Comparison of ENCODE assay signal across 10 mouse cellular contexts in the genomic region with DNA sequence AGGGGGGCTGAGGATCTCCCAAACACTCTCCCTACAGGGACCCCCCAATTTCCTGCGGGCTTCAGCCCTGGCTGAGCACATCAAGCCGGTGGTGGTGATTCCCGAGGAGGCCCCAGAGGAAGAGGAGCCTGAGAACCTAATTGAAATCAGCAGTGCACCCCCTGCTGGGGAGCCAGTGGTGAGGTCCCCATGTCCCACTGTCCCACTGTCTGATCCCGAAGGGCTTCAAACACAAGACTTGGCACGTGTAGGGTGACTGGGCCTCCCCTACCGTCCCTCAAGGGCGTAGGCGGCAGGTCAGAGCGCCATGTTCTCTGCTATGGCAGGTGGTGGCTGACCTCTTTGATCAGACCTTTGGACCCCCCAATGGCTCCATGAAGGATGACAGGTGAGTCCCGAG. TPM values are rescaled to one million over a fixed set of nuclear protein-coding genes. Genes with fewer than 3 reads are reported as not detected.
DNase-seq lines count a peak whose midpoint lies in the region; ATAC-seq and TF ChIP-seq lines count a peak whose summit lies in the region.
"Had no signal": no experiment of that assay in that cellular context is flagged by ENCODE, and none has a peak within 500 bp of the region (broad histone marks: within the 10 kb centered on the region; RNA-seq: fewer than 3 reads in every experiment).

No protein-coding gene starts in this region.

- WGBS in forebrain, postnatal 0 days, result 87% methylated on average over 10 of the region's 10 CpGs
- 88% methylated on average over 10 of the region's 10 CpGs for WGBS in forebrain, embryonic 14.5 days

- no peak overlapping the region for H3K4me2 ChIP-seq in forebrain, postnatal 0 days (ENCODE audit: low read depth)
- H3K4me2 ChIP-seq in forebrain, embryonic 14.5 days (ENCODE audit: low read length), result no peak overlapping the region
- H3K4me2 ChIP-seq: forebrain, embryonic 15.5 days had no signal

- H3K27me3 ChIP-seq in forebrain, postnatal 0 days (ENCODE audit: insufficient read depth, low read length), result no peaks in the 10 kb centered on the region
- H3K27me3 ChIP-seq in forebrain, embryonic 14.5 days (replicated peaks; ENCODE audit: control insufficient read depth, insufficient read depth, low read length), result no peaks in the 10 kb centered on the region
- H3K27me3 ChIP-seq: forebrain, embryonic 15.5 days had no signal

- no peak for DNase-seq in forebrain, postnatal 0 days
- no peak for DNase-seq in forebrain, embryonic 14.5 days (ENCODE audit: low spot score)
- peak; percentile 45 to 62 for DNase-seq in kidney, postnatal 25 days
- DNase-seq in kidney, adult 8-10 months, result no peak
- peak; percentile 43 to 83 for DNase-seq in spleen, postnatal 4 days (ENCODE audit: low spot score in 2 of 2)
- DNase-seq in spleen, postnatal 14 days (ENCODE audit: low spot score in 2 of 2), result no peak
- DNase-seq in thymus, postnatal 36 days, result peak; percentile 29 to 49

- H3K9me3 ChIP-seq in forebrain, postnatal 0 days (ENCODE audit: low read length), result no peaks in the 10 kb centered on the region
- no peaks in the 10 kb centered on the region for H3K9me3 ChIP-seq in forebrain, embryonic 14.5 days (replicated peaks; ENCODE audit: control insufficient read depth, low read length)
- H3K9me3 ChIP-seq: forebrain, embryonic 15.5 days had no signal

- no peak for ATAC-seq in forebrain, postnatal 0 days
- no peak for ATAC-seq in forebrain, embryonic 14.5 days
- ATAC-seq in inflammation-experienced regulatory T-cells, adult 6 months, result no peak
- ATAC-seq: forebrain, embryonic 15.5 days had no signal

- H3K4me1 ChIP-seq in forebrain, postnatal 0 days (ENCODE audit: insufficient read depth), result no peaks in the 10 kb centered on the region
- peaks cover 4% of the 10 kb centered on the region; the same call in 1 of the 2 replicates for H3K4me1 ChIP-seq in forebrain, embryonic 14.5 days (ENCODE audit: control insufficient read depth, insufficient read depth, low read length)

- no peak overlapping the region for H3K9ac ChIP-seq in forebrain, postnatal 0 days
- H3K9ac ChIP-seq in forebrain, embryonic 14.5 days (ENCODE audit: low read length), result no peak overlapping the region
- H3K9ac ChIP-seq: forebrain, embryonic 15.5 days had no signal

- H3K27ac ChIP-seq in forebrain, postnatal 0 days (ENCODE audit: low read depth, low read length), result no peak overlapping the region
- H3K27ac ChIP-seq in forebrain, embryonic 14.5 days (ENCODE audit: low read depth, low read length), result no peak overlapping the region
- H3K27ac ChIP-seq: macrophage had no signal

- no peak overlapping the region for H3K4me3 ChIP-seq in forebrain, postnatal 0 days (ENCODE audit: low read depth, low read length)
- H3K4me3 ChIP-seq in forebrain, embryonic 14.5 days (ENCODE audit: low read depth, low read length), result no peak overlapping the region
- H3K4me3 ChIP-seq: forebrain, embryonic 15.5 days had no signal

- peak; percentile 39; the same call in 1 of the 2 replicates for TF ChIP-seq CTCF in forebrain, postnatal 0 days (IDR thresholded peaks at IDR 0.05; ENCODE audit: low read depth)

- H3K36me3 ChIP-seq in forebrain, postnatal 0 days (ENCODE audit: insufficient read depth), result peaks cover 21% of the 10 kb centered on the region
- H3K36me3 ChIP-seq in forebrain, embryonic 14.5 days (ENCODE audit: control insufficient read depth, insufficient read depth, low read length), result 0 out of 2 replicates have a peak, but pooled peaks cover 25% of the 10 kb centered on the region
- H3K36me3 ChIP-seq: forebrain, embryonic 15.5 days had no signal

RNA-seq across cellular contexts. Expression of a gene that starts 22.8 kb away (rescaled TPM):
- total RNA-seq in forebrain, postnatal 0 days (2014; rRNA removed), result 52.2 and 55.0 TPM in 2 replicates
- 22.2 and 29.8 TPM in 2 replicates for polyA plus RNA-seq in forebrain, postnatal 0 days (2015; fragmentation: Nextera tagmentation; extraction: Ambion mirVana)
- polyA plus RNA-seq in forebrain, embryonic 14.5 days (2014; fragmentation: Nextera tagmentation; extraction: Ambion mirVana), result 12.4 and 27.1 TPM in 2 replicates
- polyA plus RNA-seq in inflammation-experienced regulatory T-cells, adult 6 months (2017; shearing (Covaris generic)), result 10 to 100 TPM in 2 of 3 experiments, 1 to 10 TPM in 1; 5.9 to 20.1 (median 14.8) TPM

RNA-seq across cellular contexts. Expression of a gene that starts 35.9 kb away (rescaled TPM):
- 62.0 and 62.2 TPM in 2 replicates for total RNA-seq in forebrain, postnatal 0 days (2014; rRNA removed)
- polyA plus RNA-seq in forebrain, postnatal 0 days (2015; fragmentation: Nextera tagmentation; extraction: Ambion mirVana), result 76.5 and 90.8 TPM in 2 replicates
- 70.5 and 86.6 TPM in 2 replicates for polyA plus RNA-seq in forebrain, embryonic 14.5 days (2014; fragmentation: Nextera tagmentation; extraction: Ambion mirVana)
- polyA plus RNA-seq in inflammation-experienced regulatory T-cells, adult 6 months (2017; shearing (Covaris generic)), result 10 to 100 TPM; 18.4 to 21.9 (median 18.7) TPM

Comparison
In these comparisons a context has a peak if more than half of its experiments do, and no peak if none do; other contexts are left out.
1. DNase-seq: peak in kidney, postnatal 25 days (2 of 2), spleen, postnatal 4 days (2 of 2) and thymus, postnatal 36 days (2 of 2); none in forebrain, postnatal 0 days (single experiment), forebrain, embryonic 14.5 days (single experiment), kidney, adult 8-10 months (0 of 2) and spleen, postnatal 14 days (0 of 2).